Mouse (Mus musculus): ENCODE data around the gene Slc29a1. TPM values are rescaled to one million over a fixed set of nuclear protein-coding genes. Genes with fewer than 3 reads are reported as not detected.

Slc29a1 gene
- polyA plus RNA-seq, 1 experiment = 143 TPM

- TF ChIP-seq CTCF (IDR thresholded peaks at IDR 0.05; ENCODE audit: control insufficient read depth, insufficient read depth, insufficient replicate concordance, low read depth, low read length) = no peak
- TF ChIP-seq POLR2A (IDR thresholded peaks at IDR 0.05; ENCODE audit: control insufficient read depth, low read depth, low read length) = no peak
- no peak overlapping the region for H3K27ac ChIP-seq (ENCODE audit: control insufficient read depth, insufficient read depth, low read depth, low read length)
- no peaks in the 10 kb centered on the region for H3K27me3 ChIP-seq (ENCODE audit: control insufficient read depth, insufficient read depth, low read length)
- H3K36me3 ChIP-seq (ENCODE audit: control insufficient read depth, insufficient read depth, low read length) = no peaks in the 10 kb centered on the region
- peaks cover 15% of the 10 kb centered on the region for H3K4me1 ChIP-seq (ENCODE audit: control insufficient read depth, insufficient read depth, low read length)
- H3K4me3 ChIP-seq (ENCODE audit: control insufficient read depth, low read depth, low read length) = no peak overlapping the region
Observed at GRCm38 (mm10) chr17:45559732-45560525, 39.5 kb downstream of the Slc29a1 start.

GRCm38 (mm10) chr17:45557998-45558862 is 41.2 kb downstream of the Slc29a1 start:
- no peak for TF ChIP-seq CTCF (IDR thresholded peaks at IDR 0.05; ENCODE audit: control insufficient read depth, insufficient read depth, insufficient replicate concordance, low read depth, low read length)
- TF ChIP-seq POLR2A (IDR thresholded peaks at IDR 0.05; ENCODE audit: control insufficient read depth, low read depth, low read length) = no peak
- no peaks in the 10 kb centered on the region for H3K27me3 ChIP-seq (ENCODE audit: control insufficient read depth, insufficient read depth, low read length)
- no peaks in the 10 kb centered on the region for H3K36me3 ChIP-seq (ENCODE audit: control insufficient read depth, insufficient read depth, low read length)
- H3K4me3 ChIP-seq (ENCODE audit: control insufficient read depth, low read depth, low read length) = no peak overlapping the region
- no peak overlapping the region for H3K27ac ChIP-seq (ENCODE audit: control insufficient read depth, insufficient read depth, low read depth, low read length)
- peaks cover 8% of the 10 kb centered on the region for H3K4me1 ChIP-seq (ENCODE audit: control insufficient read depth, insufficient read depth, low read length)

GRCm38 (mm10) chr17:45557246-45557824 is 42.1 kb downstream of the Slc29a1 start:
- Histone ChIP-seq H3K27me3 (ENCODE audit: control insufficient read depth, insufficient read depth, low read length) (no peaks in the 10 kb centered on the region), H3K36me3 (ENCODE audit: control insufficient read depth, insufficient read depth, low read length) (no peaks in the 10 kb centered on the region), H3K4me1 (ENCODE audit: control insufficient read depth, insufficient read depth, low read length) (peaks cover 8% of the 10 kb centered on the region), H3K4me3 (ENCODE audit: control insufficient read depth, low read depth, low read length) (no peak overlapping the region), H3K27ac (ENCODE audit: control insufficient read depth, insufficient read depth, low read depth, low read length) (no peak overlapping the region)
- TF ChIP-seq POLR2A (IDR thresholded peaks at IDR 0.05; ENCODE audit: control insufficient read depth, low read depth, low read length) = no peak
- no peak for TF ChIP-seq CTCF (IDR thresholded peaks at IDR 0.05; ENCODE audit: control insufficient read depth, insufficient read depth, insufficient replicate concordance, low read depth, low read length)

GRCm38 (mm10) chr17:45556514-45557245 is 42.7 kb downstream of the Slc29a1 start:
- Histone ChIP-seq H3K27me3 (ENCODE audit: control insufficient read depth, insufficient read depth, low read length) (no peaks in the 10 kb centered on the region), H3K36me3 (ENCODE audit: control insufficient read depth, insufficient read depth, low read length) (no peaks in the 10 kb centered on the region), H3K4me1 (ENCODE audit: control insufficient read depth, insufficient read depth, low read length) (peaks cover 13% of the 10 kb centered on the region), H3K4me3 (ENCODE audit: control insufficient read depth, low read depth, low read length) (no peak overlapping the region), H3K27ac (ENCODE audit: control insufficient read depth, insufficient read depth, low read depth, low read length) (no peak overlapping the region)
- TF ChIP-seq POLR2A (IDR thresholded peaks at IDR 0.05; ENCODE audit: control insufficient read depth, low read depth, low read length) = no peak
- no peak for TF ChIP-seq CTCF (IDR thresholded peaks at IDR 0.05; ENCODE audit: control insufficient read depth, insufficient read depth, insufficient replicate concordance, low read depth, low read length)

GRCm38 (mm10) chr17:45556107-45556489 is 43.3 kb downstream of the Slc29a1 start:
- Histone ChIP-seq H3K4me3 (ENCODE audit: control insufficient read depth, low read depth, low read length) (peak overlapping the region; percentile 84), H3K27ac (ENCODE audit: control insufficient read depth, insufficient read depth, low read depth, low read length) (no peak overlapping the region), H3K27me3 (ENCODE audit: control insufficient read depth, insufficient read depth, low read length) (no peaks in the 10 kb centered on the region), H3K36me3 (ENCODE audit: control insufficient read depth, insufficient read depth, low read length) (no peaks in the 10 kb centered on the region), H3K4me1 (ENCODE audit: control insufficient read depth, insufficient read depth, low read length) (peaks cover 13% of the 10 kb centered on the region)
- TF ChIP-seq CTCF (IDR thresholded peaks at IDR 0.05; ENCODE audit: control insufficient read depth, insufficient read depth, insufficient replicate concordance, low read depth, low read length) (no peak), POLR2A (IDR thresholded peaks at IDR 0.05; ENCODE audit: control insufficient read depth, low read depth, low read length) (no peak)

GRCm38 (mm10) chr17:45555452-45556106 is 43.8 kb downstream of the Slc29a1 start, which contains the start of gene Nfkbie:
Gene Nfkbie (plus strand): TSS chr17:45555703.
- TF ChIP-seq CTCF (IDR thresholded peaks at IDR 0.05; ENCODE audit: control insufficient read depth, insufficient read depth, insufficient replicate concordance, low read depth, low read length) = no peak
- TF ChIP-seq POLR2A (IDR thresholded peaks at IDR 0.05; ENCODE audit: control insufficient read depth, low read depth, low read length) = peak; percentile 30
- Histone ChIP-seq H3K27ac (ENCODE audit: control insufficient read depth, insufficient read depth, low read depth, low read length) (no peak within 1 kb of the TSS), H3K36me3 (ENCODE audit: control insufficient read depth, insufficient read depth, low read length) (no peaks in the 10 kb centered on the region), H3K27me3 (ENCODE audit: control insufficient read depth, insufficient read depth, low read length) (no peaks in the 10 kb centered on the region), H3K4me1 (ENCODE audit: control insufficient read depth, insufficient read depth, low read length) (peaks cover 13% of the 10 kb centered on the region), H3K4me3 (ENCODE audit: control insufficient read depth, low read depth, low read length) (peak within 1 kb of the TSS; percentile 84)

Measured in testis, adult 2 months (tissue).